Mouse (Mus musculus): Measurements from ENCODE around the gene Tff1. TPM values are rescaled to one million over a fixed set of nuclear protein-coding genes. Genes with fewer than 3 reads are reported as not detected.

The Tff1 gene
- total and polyA plus RNA-seq, 3 experiments: 0.44 to 2.2 (median 1.6) TPM

GRCm38 (mm10) chr17:31196283-31196682 is 31.2 kb upstream of the Tff1 start:
- TF ChIP-seq JUND (conservative IDR thresholded peaks at IDR 0.05; ENCODE audit: low read depth, low read length): no peak
- TF ChIP-seq UBTF (IDR thresholded peaks at IDR 0.05; ENCODE audit: low read depth, low read length): no peak
- no peak for TF ChIP-seq HCFC1 (IDR thresholded peaks at IDR 0.05; ENCODE audit: low read depth, low read length)
- no peak for TF ChIP-seq USF2 (conservative IDR thresholded peaks at IDR 0.05; ENCODE audit: low read depth, low read length)
- TF ChIP-seq SMC3 (IDR thresholded peaks at IDR 0.05; ENCODE audit: low read depth, low read length): no peak
- TF ChIP-seq NELFE (IDR thresholded peaks at IDR 0.05; ENCODE audit: low read depth, low read length): no peak
- TF ChIP-seq BHLHE40 (IDR thresholded peaks at IDR 0.05; ENCODE audit: low read depth, low read length): no peak
- TF ChIP-seq TBP (conservative IDR thresholded peaks at IDR 0.05; ENCODE audit: low read depth, low read length): no peak
- no peak for TF ChIP-seq E2F4 (IDR thresholded peaks at IDR 0.05; ENCODE audit: insufficient replicate concordance, low read depth, low read length)
- TF ChIP-seq ZMIZ1 (IDR thresholded peaks at IDR 0.05; ENCODE audit: low read depth, low read length): no peak
- TF ChIP-seq MYC (IDR thresholded peaks at IDR 0.05; ENCODE audit: low read depth, low read length): no peak
- TF ChIP-seq MAFK (IDR thresholded peaks at IDR 0.05; ENCODE audit: insufficient replicate concordance, low read length): no peak
- H3K4me2 ChIP-seq (ENCODE audit: insufficient read depth, low read depth, poor library complexity, severe bottlenecking): no peak overlapping the region
- no peaks in the 10 kb centered on the region for H3K9me3 ChIP-seq (replicated peaks; ENCODE audit: low read length)
- H3K27me3 ChIP-seq (replicated peaks): peaks cover 7% of the 10 kb centered on the region
- dilution Hi-C loops (cut with MboI; ENCODE audit: extremely low pct_ligation_motif_present, extremely low pct_unique_long_range_greater_than_20kb, low sequenced_read_pairs): no loop called here
- no peak overlapping the region for H3K27ac ChIP-seq (ENCODE audit: insufficient read depth, low read depth)
- DNase-seq (ENCODE audit: extremely low read depth): no peak
- H3K79me2 ChIP-seq (replicated peaks; ENCODE audit: control insufficient read depth, extremely low read depth, insufficient read depth, poor library complexity, severe bottlenecking): no peaks in the 10 kb centered on the region
- in situ Hi-C loops (cut with MboI; ENCODE audit: low pct_ligation_motif_present, low pct_unique_long_range_greater_than_20kb, low sequenced_read_pairs): no loop called here
- no peak overlapping the region for H3K9ac ChIP-seq (ENCODE audit: insufficient read depth, low read depth)
- H3K4me3 ChIP-seq (replicated peaks in 1 of 3; ENCODE audit: low read depth in 2 of 3, low read length in 2 of 3, poor library complexity in 1 of 3): no peak overlapping the region
- H3K36me3 ChIP-seq (replicated peaks in 1 of 2; ENCODE audit: control insufficient read depth in 1 of 2, insufficient read depth in 1 of 2, low read length in 1 of 2): no peaks in the 10 kb centered on the region
- peaks cover 7 to 27% of the 10 kb centered on the region in 2 experiments; a peak in 2 of 4 replicates for H3K4me1 ChIP-seq (ENCODE audit: control insufficient read depth in 1 of 2, insufficient read depth in 2 of 2)

GRCm38 (mm10) chr17:31195207-31195606 is 30.1 kb upstream of the Tff1 start:
- no peaks in the 10 kb centered on the region for H3K9me3 ChIP-seq (replicated peaks; ENCODE audit: low read length)
- no peaks in the 10 kb centered on the region for H3K36me3 ChIP-seq (replicated peaks in 1 of 2; ENCODE audit: control insufficient read depth in 1 of 2, insufficient read depth in 1 of 2, low read length in 1 of 2)
- no peak overlapping the region for H3K4me2 ChIP-seq (ENCODE audit: insufficient read depth, low read depth, poor library complexity, severe bottlenecking)
- H3K27me3 ChIP-seq (replicated peaks): peaks cover 7% of the 10 kb centered on the region
- no peaks in the 10 kb centered on the region for H3K79me2 ChIP-seq (replicated peaks; ENCODE audit: control insufficient read depth, extremely low read depth, insufficient read depth, poor library complexity, severe bottlenecking)
- TF ChIP-seq MAFK (IDR thresholded peaks at IDR 0.05; ENCODE audit: insufficient replicate concordance, low read length) (no peak), IRF4 (IDR thresholded peaks at IDR 0.05; ENCODE audit: low read depth, low read length) (no peak), SMC3 (IDR thresholded peaks at IDR 0.05; ENCODE audit: low read depth, low read length) (no peak), ZNF384 (IDR thresholded peaks at IDR 0.05; ENCODE audit: low read depth, low read length) (no peak), MAX (IDR thresholded peaks at IDR 0.05; ENCODE audit: low read length) (no peak)
- H3K27ac ChIP-seq (ENCODE audit: insufficient read depth, low read depth): no peak overlapping the region
- dilution Hi-C loops (cut with MboI; ENCODE audit: extremely low pct_ligation_motif_present, extremely low pct_unique_long_range_greater_than_20kb, low sequenced_read_pairs) (no loop called here), in situ Hi-C loops (cut with MboI; ENCODE audit: low pct_ligation_motif_present, low pct_unique_long_range_greater_than_20kb, low sequenced_read_pairs) (no loop called here)
- H3K4me1 ChIP-seq (ENCODE audit: control insufficient read depth in 1 of 2, insufficient read depth in 2 of 2): peaks cover 8 to 28% of the 10 kb centered on the region in 2 experiments; a peak in 2 of 4 replicates
- no peak overlapping the region for H3K9ac ChIP-seq (ENCODE audit: insufficient read depth, low read depth)
- H3K4me3 ChIP-seq (replicated peaks in 1 of 3; ENCODE audit: low read depth in 2 of 3, low read length in 2 of 3, poor library complexity in 1 of 3): no peak overlapping the region
- no peak for DNase-seq (ENCODE audit: extremely low read depth)
